Mouse (Mus musculus): ENCODE results near the gene Wfdc21. TPM values are rescaled to one million over a fixed set of nuclear protein-coding genes. Genes with fewer than 3 reads are reported as not detected.

Wfdc21 gene
- total RNA-seq, 2 experiments from 2014 or later, result not detected

DNA sequence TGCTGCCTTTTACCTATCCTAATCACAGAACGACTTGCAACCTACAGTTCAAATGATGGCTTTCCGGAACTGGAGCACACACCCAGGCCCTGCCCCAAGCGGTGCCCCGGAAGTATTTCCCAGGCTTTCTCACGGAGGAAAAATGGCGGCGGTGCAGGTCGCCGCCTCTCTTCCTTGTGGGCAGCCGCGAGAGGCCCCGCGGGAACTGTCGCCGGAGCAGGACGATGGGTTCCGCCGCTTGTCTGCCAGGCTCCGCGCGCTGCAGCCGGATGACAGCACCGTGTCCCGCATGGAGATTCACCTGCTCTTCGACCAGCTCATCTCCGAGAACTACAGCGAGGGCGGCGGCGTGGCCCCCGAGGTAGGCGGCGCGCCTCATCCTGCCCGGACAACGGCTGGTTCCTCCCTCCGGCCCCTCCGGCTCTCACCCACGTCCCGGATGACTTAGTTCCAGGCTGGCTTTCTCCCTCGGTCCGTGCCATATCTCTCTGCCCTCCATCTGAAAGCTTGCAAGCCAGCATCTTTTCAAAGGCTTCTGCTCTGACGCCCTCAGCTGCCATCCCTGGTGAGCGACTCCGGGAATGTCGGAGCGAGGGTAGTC is 6.9 kb downstream of the Wfdc21 start, which contains the start of gene Heatr6:
Gene Heatr6 (plus strand): TSS at position 116 of the 601 bp plus-strand sequence.
- peak; percentile 90 for DNase-seq

DNA sequence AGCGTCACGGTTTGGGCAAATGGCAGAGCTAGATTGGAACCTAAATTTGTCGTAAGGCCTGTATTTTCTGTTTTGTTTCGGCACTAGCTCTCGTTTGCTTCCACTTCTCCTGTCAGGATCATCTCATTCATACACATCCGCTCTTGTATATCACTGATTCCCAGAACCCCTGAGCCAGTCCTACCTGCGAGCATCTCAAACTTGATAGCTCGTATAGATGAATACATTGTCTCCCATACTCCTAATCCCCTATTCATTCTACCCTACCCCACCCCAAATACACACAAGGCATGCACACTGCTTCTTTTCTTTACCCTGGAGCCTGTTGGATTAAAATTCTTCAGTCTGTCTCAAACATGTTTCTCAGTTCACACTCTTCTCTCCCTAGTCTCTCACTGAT is 7.5 kb downstream of the Wfdc21 start:
- no peak for DNase-seq

DNA sequence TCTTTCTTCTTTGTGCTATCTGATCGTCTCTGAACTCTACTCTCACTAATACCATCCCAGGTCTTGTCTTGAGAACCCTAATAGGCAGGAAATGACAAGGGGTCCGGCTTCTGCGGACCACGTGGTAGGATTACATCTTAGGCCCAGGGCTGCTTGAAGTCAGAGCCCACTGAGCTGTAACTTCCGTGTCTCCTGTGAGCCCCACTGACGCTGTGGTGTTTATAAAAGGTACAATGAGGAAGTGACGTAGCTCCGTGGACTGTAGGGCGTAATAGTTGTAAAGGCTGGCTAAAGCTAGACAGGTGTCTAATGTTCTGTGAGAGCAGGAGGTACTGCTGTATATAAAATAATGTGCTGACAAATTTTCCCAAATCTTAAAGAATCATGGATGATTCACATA is 20.6 kb downstream of the Wfdc21 start:
- DNase-seq, result no peak

DNA sequence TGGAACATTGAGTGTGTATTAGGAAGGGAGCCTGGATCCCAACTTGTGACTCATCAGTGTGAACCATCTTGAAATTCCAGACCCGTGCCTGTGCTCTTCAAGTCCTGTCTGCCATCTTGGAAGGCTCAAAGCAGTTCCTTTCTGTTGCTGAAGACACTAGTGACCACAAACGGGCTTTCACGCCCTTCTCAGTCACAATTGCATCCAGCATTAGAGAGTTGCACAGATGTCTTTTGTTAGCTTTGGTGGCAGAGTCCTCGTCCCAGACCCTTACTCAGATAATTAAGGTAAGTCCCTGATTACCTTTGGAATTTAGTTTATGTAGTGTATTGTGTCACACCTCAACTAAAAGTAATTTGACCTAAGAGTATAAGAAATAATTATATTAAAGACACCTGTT is 22.2 kb downstream of the Wfdc21 start:
- DNase-seq, result no peak

DNA sequence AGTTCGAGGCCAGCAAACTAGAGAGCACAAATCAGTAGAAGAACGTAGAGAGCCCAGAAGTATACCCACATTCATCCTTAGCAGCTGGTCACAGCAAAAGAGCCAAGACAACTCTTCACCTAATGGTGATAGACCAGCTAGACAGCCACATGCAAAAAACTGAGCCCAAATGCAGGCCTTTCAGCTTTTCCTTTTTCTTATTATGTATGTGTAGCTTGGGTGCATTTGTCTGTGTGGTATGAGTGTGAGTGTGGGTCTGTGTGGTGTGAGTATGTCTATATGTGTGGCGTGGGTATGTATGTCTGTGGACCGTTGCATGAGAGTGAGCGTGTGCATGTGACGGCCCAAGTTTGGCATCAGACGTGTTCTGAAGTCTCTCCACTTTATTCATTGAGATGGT is 24.3 kb downstream of the Wfdc21 start:
- DNase-seq, result no peak

DNA sequence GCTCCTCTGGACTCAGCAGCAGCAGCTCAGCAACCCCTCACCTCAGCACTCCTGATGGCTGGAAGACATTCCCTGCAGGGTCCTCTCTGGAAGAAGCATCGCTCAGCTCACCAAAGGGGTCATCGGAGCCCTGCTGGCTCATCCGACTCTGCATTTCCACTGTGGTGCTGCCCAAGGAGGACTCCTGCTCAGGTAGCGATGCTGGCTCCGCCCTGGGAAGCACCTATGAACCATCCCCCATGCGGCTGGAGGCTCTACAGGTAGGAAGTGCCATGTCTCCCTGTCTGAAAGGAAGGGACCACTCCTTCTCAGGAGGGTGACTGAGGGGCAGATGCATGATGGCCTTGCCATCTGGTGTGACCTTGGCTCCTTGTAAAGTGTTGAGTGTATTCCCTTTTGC is 25.6 kb downstream of the Wfdc21 start:
- DNase-seq, result no peak

DNA sequence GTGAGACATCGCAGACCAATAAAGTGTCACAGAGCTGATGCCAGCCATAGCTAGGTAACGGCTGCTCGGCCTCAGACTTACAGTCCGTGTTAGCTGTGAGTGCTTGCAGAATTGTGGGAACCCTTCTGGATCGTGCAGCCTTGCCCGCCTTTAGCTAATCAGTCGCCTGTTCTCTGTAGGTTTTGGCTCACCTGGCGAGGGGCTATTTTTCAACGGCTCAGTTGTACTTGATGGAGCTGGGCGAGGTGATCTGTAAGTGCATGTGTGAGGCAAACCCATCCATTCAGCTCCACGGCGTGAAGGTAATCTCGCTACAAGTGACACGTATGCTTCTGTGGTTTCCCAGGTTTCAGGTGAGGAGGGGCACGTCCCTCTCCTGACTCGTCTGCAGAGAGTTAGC is 27.0 kb downstream of the Wfdc21 start:
- no peak for DNase-seq

DNA sequence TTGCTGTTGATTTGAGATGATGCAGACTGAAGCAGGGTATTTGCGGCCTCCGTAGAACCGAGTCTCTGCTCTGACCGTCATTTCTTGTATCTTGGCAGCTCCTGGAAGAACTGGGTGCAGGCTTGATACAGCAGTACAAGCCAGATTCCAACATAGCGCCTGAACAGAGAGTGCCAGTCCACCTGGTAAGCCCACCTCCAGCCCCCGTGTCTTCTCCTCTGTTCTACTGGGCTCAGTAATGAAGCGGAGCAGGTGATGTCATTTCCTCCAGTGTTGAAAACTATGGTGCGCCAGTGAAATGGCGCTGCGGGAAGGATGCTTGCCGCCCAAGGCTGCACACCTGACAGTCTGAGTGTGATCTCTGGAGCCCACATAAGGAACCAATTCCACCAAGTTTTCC is 27.6 kb downstream of the Wfdc21 start:
- DNase-seq, result no peak

DNA sequence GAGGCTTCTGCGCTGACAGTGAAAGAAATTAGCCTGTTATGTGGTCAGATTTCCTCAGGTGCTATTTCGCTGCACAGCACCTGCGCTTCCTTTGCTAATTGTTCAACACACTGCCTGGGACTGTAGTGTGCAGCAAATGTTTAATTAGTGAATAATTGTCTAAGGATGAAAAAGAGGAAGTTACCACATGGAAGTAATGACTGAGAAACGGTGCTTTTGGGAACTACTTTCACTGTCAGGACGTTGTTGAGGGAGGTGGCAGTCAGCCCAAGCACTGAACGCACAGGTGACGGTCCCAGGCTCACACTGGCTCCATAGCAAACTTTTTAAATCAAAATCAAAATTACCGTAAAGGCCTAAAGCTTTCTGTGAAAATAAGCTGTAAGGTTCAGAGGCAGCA is 30.1 kb downstream of the Wfdc21 start:
- no peak for DNase-seq

DNA sequence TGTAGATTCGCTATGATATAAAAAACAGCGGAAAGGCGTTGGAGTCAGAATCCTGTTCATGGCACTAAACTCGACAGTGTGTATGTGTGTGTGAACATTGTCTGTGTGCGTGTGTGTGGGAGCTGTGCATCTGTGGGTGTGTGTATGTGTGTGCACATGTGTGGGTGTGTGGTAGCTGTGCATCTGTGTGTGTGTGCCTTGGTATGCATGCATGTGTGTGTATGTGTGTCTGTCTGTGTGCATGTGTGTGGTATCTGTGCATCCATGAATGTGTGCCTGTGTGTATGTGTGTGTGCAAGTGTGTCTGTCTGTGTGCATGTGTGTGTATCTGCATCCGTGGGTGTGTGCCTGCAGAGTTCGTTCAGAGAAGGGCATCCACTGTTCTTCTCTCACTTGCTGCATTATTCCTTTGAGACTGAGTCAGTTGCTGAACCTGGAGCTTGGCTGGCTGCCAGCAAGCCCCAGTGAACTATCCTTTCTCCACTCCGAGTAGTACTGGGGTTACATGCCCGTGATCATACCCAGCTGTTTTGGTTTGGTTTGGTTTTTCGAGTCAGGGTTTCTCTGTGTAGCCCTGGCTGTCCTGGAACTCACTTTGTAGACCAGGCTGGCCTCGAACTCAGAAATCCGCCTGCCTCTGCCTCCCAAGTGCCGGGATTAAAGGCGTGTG is 37.3 kb downstream of the Wfdc21 start:
- no peak for DNase-seq

DNA sequence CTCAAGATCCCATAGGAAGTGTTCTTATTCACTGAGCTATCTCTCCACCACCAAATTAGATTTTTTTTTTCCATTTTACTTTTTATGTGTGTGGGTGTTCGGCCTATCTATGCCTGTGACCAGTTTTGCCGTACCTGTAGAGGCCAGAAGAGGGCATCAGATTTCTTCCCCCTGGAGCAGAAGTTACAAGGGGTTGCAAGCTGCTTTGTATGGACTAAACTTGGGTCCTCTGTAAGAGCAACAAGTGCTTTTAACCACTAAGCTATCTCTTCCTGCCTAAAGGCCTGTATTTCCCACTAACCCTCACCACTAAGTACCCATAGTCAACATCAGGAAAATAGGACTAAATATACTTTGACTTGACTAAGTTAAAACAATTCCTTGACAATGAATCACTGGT is 37.9 kb downstream of the Wfdc21 start:
- DNase-seq, result peak; percentile 14

DNA sequence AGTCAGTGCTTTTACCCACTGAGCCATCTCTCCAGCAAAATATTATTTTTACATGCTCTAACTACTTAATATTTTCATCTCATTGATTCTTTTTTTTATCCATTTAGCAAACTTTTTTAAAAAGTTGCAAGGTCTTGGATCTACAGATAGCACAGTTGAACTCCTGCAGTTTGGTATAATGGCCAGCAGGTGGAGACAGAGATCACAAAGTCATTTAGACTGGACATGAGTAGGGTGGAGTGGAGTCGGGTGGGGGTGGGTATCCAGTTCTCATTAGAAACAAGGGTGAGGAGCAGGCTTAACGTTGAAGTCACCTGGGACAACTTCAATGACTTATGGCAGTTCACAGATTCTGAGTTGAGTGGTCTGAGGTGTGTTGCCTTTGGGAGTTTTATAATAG is 38.6 kb downstream of the Wfdc21 start:
- DNase-seq, result peak; percentile 43

DNA sequence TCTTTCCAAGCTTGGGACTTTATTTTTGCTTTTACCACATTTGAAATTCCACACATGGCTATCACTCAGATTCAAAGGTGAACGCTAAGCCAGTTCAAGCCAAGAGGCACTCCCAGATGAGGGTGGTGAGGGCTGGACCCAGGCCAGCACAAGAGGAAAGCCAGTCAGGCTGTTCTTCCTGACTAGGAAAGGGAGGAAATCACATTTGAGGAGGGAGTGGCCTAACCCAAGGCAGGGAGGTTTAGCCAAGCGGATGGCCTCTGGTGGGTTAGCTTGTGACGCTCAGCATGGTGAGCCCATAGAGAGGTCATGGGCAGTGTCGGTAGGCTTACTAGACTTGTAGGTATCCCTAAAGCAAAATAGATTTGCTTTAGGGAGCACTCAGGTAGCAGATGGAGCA is 40.1 kb downstream of the Wfdc21 start:
- DNase-seq, result no peak

DNA sequence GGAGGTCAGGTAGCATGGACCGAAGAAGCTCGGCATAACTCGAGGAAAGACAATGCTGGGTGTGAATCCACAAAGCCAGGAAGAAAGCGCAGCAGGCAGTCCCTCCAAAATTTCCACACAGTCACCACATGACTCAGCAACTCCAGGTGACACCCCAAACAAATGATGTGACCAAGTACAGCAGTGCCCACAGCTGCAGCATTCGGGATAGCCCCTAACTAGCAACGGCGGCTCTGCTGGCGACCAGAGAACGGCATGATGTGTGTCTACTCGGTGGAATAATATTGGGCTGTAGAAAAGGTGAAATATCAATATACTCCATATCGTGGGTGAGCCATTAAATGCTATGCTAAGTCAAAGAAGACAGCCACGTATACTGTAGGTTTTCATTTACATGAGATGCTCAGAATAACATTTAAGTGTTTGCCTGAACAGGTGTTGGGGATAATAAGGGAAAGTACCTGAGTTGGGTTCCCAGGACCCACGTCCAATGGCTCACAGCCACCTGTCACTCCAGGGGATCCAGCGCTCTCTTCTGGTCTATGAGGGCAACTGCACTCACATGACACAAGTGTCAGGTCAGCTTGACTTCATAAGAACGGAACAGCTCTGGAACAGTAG is 40.8 kb downstream of the Wfdc21 start:
- DNase-seq, result no peak

DNA sequence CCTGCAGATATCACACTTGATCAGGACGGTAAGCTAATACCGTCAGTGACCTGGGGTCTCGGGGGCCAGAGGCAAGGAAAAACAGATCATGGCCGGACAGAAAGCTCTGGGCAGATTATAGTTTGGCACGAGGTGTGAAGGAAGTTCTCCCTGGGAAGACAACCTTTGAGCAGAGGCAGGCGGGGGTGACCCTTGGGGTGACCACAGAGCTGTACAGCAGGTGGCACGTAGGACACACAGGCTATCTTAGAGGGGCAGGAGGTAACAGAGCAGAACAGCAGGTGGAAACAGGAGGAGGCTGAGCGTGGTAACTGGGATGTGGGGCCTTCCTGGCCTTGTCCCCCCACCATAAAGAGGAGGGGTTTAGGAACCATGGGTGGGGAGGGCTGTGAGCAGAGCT is 41.6 kb downstream of the Wfdc21 start:
- no peak for DNase-seq

DNA sequence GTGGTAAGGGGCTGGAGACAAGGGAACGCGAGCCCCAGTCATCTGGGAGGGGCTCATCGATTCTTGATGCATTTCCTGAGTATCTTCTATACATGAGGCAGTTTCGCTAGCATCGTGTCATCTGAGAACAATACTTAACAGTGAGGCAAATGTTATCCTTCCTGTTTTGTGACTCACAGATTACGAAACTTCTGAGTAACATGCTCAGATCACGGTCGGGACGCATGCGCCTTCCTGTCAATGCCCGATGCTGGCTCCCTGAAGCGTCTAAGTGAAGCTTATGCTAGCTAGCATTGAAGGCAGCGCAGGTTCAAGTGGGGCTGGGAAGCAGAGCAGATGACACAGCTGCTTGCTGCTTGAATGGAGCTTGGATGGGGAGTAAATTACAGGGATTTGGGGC is 42.5 kb downstream of the Wfdc21 start:
- DNase-seq, result no peak

DNA sequence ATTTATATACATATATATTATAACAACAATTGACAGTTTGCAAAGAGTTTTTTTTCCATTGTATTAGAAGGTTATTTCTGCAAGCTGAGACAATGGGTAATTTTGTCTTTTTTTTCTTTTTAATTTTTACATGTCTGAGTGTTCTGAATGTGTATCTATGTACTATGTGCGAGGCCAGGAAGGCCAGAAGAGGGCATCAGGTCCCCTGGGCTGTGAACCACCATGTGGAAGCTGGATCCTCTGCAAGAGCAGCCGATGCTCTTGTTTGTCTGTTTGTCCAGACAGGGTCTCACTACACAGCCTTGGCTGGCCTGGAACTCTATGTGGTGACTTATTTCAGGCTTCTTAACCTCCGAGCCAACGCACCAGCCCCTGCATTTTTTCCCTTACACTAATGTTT is 44.4 kb downstream of the Wfdc21 start:
- DNase-seq, result no peak

DNA sequence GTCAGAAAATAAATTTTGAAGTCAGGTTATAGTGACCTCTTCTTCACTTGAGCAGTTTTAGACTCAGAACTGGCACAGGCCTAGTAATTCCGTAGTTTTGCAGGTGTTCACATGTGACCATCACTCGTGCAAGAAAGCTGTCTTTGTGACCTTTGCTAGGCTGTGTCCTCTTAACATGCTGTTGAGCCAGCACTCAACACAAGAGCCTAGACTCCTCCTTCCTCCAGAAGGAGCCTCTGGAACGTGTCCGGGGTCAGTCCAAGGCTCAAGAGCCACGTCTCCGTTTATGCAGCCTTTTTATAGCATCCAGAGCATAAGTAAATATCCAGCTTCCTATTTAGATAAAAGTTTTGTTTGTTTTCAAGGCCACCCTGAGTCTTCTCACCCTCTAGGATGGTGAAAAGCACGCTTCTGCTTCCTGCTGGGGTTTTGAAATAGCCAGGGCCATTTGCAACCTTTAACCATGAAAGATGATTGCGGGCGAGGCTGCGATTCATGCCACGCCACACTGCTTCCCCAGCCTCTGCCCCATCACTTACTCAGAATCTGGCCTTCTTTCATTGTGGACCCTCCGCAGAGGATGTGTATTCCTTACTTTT is 45.7 kb downstream of the Wfdc21 start:
- DNase-seq, result no peak

DNA sequence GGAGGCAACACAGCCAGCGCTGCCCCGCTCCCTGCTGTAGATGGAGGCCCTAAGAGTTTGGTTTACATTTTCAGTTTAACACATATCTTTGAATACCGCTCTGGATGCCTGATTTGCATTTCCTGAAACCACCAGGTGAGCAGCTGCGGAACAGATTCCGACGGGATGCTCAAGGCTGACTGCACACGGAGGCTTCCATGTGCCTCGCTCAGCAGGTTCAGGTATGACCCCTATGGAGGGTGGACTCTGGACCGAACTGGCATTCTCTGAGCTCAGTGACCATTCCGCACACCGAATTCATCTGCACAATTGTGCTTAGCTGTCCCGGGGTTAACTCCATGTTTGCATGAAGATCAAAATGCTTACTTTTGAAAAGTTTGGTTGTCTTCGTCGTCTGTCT is 46.5 kb downstream of the Wfdc21 start:
- DNase-seq, result no peak

DNA sequence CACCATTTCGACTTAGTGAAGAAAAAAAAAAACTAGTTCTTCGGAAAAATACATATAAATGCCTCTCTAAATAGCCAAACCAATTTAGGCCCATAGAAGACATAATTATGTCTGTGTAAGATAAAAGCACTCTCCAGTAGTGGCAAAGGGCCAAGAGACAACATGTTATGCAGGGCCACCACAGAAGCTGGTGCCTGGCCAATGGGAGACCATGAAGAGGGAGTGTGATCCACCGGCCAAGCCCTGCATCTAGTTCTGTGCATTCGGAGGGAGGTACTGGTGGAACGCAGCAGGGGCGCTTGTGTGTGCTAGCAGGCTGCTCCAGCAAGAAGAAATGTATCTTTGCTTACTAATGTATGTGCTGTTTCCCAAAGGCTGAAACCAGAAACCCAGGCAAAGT is 49.4 kb downstream of the Wfdc21 start:
- no peak for DNase-seq

DNA sequence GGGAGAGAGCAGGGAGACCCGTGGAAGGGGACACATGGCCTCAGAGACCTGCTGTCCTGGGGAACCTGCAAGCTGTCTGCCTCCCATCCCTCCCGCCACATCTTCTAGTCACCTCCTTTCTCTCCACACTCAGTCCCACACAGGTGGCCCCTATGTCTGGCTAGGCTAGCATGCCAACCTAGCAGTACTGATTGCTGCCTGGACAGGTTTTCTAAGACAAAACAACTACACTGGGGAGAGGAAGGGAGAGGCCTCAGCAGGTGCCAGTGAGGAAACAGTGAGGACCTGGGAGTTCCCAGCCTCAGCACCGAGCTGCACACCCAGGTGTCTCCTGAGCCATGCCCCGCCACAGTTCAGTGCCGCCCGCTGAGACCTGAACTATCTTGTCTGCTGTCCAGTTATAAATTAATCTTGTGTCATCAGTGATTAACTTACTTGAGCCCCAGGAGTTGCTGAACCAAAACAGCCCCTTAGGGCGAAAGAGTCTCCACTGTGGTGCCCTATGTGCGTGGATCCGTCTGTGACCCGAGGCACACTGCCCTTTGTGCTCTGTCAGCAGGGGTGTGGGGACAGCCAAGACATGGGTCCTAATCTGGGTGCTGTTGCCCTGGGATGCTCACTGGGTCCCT is 50.4 kb downstream of the Wfdc21 start:
- no peak for DNase-seq

DNA sequence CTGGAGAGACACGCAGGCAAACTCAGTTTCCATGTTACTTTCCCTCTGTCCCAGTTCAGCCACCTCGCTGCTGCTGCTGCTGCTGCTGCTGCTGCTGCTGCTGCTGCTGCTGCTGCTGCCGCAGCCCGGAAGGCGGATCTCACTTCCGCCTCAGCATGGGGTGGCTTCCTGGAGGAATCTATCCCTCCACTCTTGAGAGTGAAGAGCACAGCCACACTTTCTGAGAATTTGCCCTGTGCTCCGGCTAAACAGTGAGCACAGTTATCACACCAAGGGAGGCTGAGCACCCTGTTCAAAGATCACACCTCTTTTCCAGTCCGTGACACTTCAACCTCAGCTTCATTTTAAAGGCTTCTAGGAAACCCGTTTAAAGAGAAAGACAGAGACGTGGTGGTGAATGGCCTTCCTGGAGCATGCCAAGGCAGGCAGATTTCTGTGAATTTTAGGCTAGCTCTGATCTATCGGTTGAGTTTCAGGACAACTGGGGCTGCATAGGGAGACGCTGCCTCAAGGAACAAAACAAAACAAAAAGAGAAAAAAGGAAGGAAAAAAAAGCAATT is 53.2 kb downstream of the Wfdc21 start:
- DNase-seq, result no peak

DNA sequence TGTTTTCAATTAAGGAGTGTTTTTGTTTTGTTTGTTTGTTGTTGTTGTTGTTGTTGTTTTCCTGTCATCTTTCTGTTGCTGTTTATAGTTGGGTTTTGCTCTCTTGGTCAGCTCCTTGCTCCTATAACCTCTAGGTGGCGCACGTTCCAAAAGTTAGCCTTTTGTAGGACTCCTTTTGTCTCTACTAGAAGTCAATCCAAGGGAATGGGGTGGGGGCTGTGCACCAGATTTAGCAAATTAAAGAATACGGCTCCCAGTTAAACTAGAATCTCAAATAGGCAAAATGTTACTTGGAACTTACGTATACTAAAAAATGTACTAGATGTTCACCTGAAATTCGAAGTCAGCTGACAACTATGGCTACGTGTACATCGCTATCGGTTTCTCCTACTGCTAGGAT is 55.4 kb downstream of the Wfdc21 start:
- DNase-seq, result no peak

All from gastrocnemius, postnatal 10 days (tissue).